Mouse (Mus musculus) gastrocnemius, adult 2 months (tissue): ENCODE measurements at regions not wholly inside any gene's neighbourhood (a gene's known extent, or its start where the extent isn't known, plus 50 kb on each side); places are given as distances from the start of the nearest gene placed in this dataset.

ENCODE experiments used
- DNase-seq: peaks from one replicate; pipeline ENCODE4 v3.0.0; 2022
- H3K27ac ChIP-seq: fragments of 200-600 bp; 2 replicates; pipeline ENCODE4 v1.8.1; 2022; ENCODE audit warnings: mild to moderate bottlenecking
- H3K4me3 ChIP-seq: fragments of 200-600 bp; 2 replicates; pipeline ENCODE4 v1.8.1; 2022; ENCODE audit warnings: mild to moderate bottlenecking, moderate library complexity
- CTCF ChIP-seq: fragments of 200-600 bp; IDR thresholded peaks from 2 replicates; pipeline ENCODE4 v1.8.1; 2022; ENCODE audit warnings: antibody characterized with exemption, mild to moderate bottlenecking, moderate library complexity
- intact Hi-C: fragments of 180-260 bp; cut with DNase I; formaldehyde crosslinking; loops from one replicate; pipeline ENCODE4 v1.15.1; 2025

- no peak for TF ChIP-seq CTCF
- Histone ChIP-seq H3K27ac (no peak overlapping the region), H3K4me3 (no peak overlapping the region)
- no peak for DNase-seq
- intact Hi-C loops = no loop called here
Measured at GRCm38 (mm10) chrX:14960294-14960693, 749.3 kb downstream of the H2al1n start.

GRCm38 (mm10) chrX:15007023-15007422 lies 796.1 kb downstream of the H2al1n start:
- Histone ChIP-seq H3K27ac (peak overlapping the region; percentile 83), H3K4me3 (no peak overlapping the region)
- intact Hi-C loops = no loop called here
- peak; percentile 22 for TF ChIP-seq CTCF
- DNase-seq = peak; percentile 63
